ENCODE assay signal across 8 mouse cellular contexts in the genomic region with DNA sequence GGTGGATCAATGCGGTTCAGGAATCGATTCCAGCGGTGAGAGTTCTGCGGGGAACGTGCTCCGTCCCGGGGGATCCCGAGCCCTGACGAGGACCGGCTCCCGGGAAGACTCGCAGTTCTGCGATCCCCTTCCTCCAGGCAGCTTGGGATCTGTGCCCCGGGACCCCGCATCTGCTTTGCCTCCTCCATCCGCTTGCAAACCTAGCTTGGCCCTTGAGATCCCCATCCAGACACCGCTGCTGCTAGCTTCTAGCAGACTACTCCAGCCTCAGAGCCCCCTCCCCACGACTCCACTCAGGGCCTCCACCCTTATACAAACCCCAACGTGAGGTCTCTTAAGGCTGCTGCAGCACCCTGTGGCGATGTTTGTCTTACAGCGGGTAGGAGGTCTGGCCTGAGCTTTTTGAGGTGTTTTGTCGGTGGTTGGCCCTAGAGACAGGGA. TPM values are rescaled to one million over a fixed set of nuclear protein-coding genes. Genes with fewer than 3 reads are reported as not detected.
A peak's percentile ranks its signal among the peaks of the same experiment; 100 is the strongest.
DNase-seq lines count a peak whose midpoint lies in the region; ATAC-seq and TF ChIP-seq lines count a peak whose summit lies in the region.

No protein-coding gene starts in this region.

- ATAC-seq in heart, embryonic 14.5 days (ENCODE audit: insufficient number of reproducible peaks, insufficient read depth, low FRiP score, low read depth), result peak; percentile 1; the same call in 1 of the 2 replicates
- peak; percentile 21 for ATAC-seq in embryonic facial prominence, embryonic 14.5 days (ENCODE audit: low read depth)
- peak; percentile 61 for ATAC-seq in limb, embryonic 11.5 days (ENCODE audit: insufficient number of reproducible peaks, low FRiP score, low TSS enrichment, low read depth)

- H3K9me3 ChIP-seq in heart, embryonic 14.5 days (ENCODE audit: control insufficient read depth, low read length), result no peaks in the 10 kb centered on the region
- H3K9me3 ChIP-seq in embryonic facial prominence, embryonic 14.5 days (ENCODE audit: control insufficient read depth, low read length), result no peaks in the 10 kb centered on the region
- H3K9me3 ChIP-seq in limb, embryonic 11.5 days (ENCODE audit: control insufficient read depth, low read length), result no peaks in the 10 kb centered on the region

- peaks cover 10 to 35% of the 10 kb centered on the region in 2 experiments for H3K4me1 ChIP-seq in heart, embryonic 14.5 days (ENCODE audit: control insufficient read depth in 2 of 2, insufficient read depth in 2 of 2, low read length in 2 of 2)
- peaks cover 35% of the 10 kb centered on the region for H3K4me1 ChIP-seq in embryonic facial prominence, embryonic 14.5 days (ENCODE audit: control insufficient read depth, insufficient read depth, low read length)
- no peaks in the 10 kb centered on the region for H3K4me1 ChIP-seq in limb, embryonic 11.5 days (ENCODE audit: control insufficient read depth, insufficient read depth, low read length)
- peaks cover 10% of the 10 kb centered on the region; the same call in 1 of the 2 replicates for H3K4me1 ChIP-seq in olfactory bulb, adult 2 months (ENCODE audit: control insufficient read depth, insufficient read depth, low read length)

- no peak for TF ChIP-seq CTCF in olfactory bulb, adult 2 months (IDR thresholded peaks at IDR 0.05; ENCODE audit: insufficient read depth, low read depth, low read length)

- peak overlapping the region; percentile 88 to 93 for H3K27ac ChIP-seq in heart, embryonic 14.5 days (replicated peaks in 1 of 2; ENCODE audit: control insufficient read depth in 1 of 2, insufficient read depth in 1 of 2, low read depth in 2 of 2, low read length in 2 of 2)
- peak overlapping the region; percentile 83 for H3K27ac ChIP-seq in embryonic facial prominence, embryonic 14.5 days (replicated peaks; ENCODE audit: low read depth, low read length)
- H3K27ac ChIP-seq in limb, embryonic 11.5 days (replicated peaks; ENCODE audit: low read depth, low read length), result peak overlapping the region; percentile 72
- peak overlapping the region; percentile 36; the same call in 1 of the 2 replicates for H3K27ac ChIP-seq in olfactory bulb, adult 2 months (ENCODE audit: insufficient read depth, low read depth, low read length)

- H3K9ac ChIP-seq in heart, embryonic 14.5 days (ENCODE audit: low read length), result peak overlapping the region; percentile 98
- peak overlapping the region; percentile 90 for H3K9ac ChIP-seq in embryonic facial prominence, embryonic 14.5 days (ENCODE audit: low read depth, low read length)
- peak overlapping the region; percentile 92 for H3K9ac ChIP-seq in limb, embryonic 11.5 days (ENCODE audit: low read length)

- WGBS in heart, embryonic 14.5 days, result 1% methylated on average over 16 of the region's 22 CpGs
- 0% methylated on average over 19 of the region's 22 CpGs for WGBS in embryonic facial prominence, embryonic 14.5 days
- under 1% methylated on average over 22 of the region's 22 CpGs for WGBS in limb, embryonic 11.5 days
- WGBS in olfactory bulb, adult 2 months, result under 1% methylated on average over 22 of the region's 22 CpGs

- TF ChIP-seq POLR2A in olfactory bulb, adult 2 months (IDR thresholded peaks at IDR 0.05; ENCODE audit: insufficient read depth, low read depth, low read length), result no peak

- no peak for DNase-seq in heart, adult 11 months
- DNase-seq in ES-CJ7 (ENCODE audit: low read depth, low spot score), result peak; percentile 47
- DNase-seq in embryonic facial prominence, embryonic 14.5 days (ENCODE audit: low spot score), result peak; percentile 49
- no peak for DNase-seq in limb, embryonic 11.5 days (ENCODE audit: low spot score)
- no peak for DNase-seq in adrenal gland, postnatal 10 days
- no peak for DNase-seq in adrenal gland, postnatal 25 days

- H3K4me2 ChIP-seq in heart, embryonic 14.5 days (ENCODE audit: low read length), result peak overlapping the region; percentile 78
- peak overlapping the region; percentile 83 for H3K4me2 ChIP-seq in embryonic facial prominence, embryonic 14.5 days (ENCODE audit: low read depth, low read length)
- peak overlapping the region; percentile 62 for H3K4me2 ChIP-seq in limb, embryonic 11.5 days (ENCODE audit: low read depth, severe bottlenecking)

- no peaks in the 10 kb centered on the region for H3K27me3 ChIP-seq in heart, embryonic 14.5 days (ENCODE audit: control insufficient read depth, insufficient read depth, low read length)
- H3K27me3 ChIP-seq in embryonic facial prominence, embryonic 14.5 days (replicated peaks; ENCODE audit: control insufficient read depth, insufficient read depth, low read length), result no peaks in the 10 kb centered on the region
- H3K27me3 ChIP-seq in limb, embryonic 11.5 days (ENCODE audit: control insufficient read depth, insufficient read depth, low read length), result no peaks in the 10 kb centered on the region

- H3K4me3 ChIP-seq in heart, embryonic 14.5 days (ENCODE audit: control insufficient read depth in 1 of 2, insufficient read depth in 1 of 2, low read depth in 1 of 2, low read length in 2 of 2), result peak overlapping the region; percentile 92 to 96
- H3K4me3 ChIP-seq in embryonic facial prominence, embryonic 14.5 days (ENCODE audit: low read depth, low read length), result peak overlapping the region; percentile 92
- peak overlapping the region; percentile 80 for H3K4me3 ChIP-seq in limb, embryonic 11.5 days (ENCODE audit: low read depth, low read length)
- peak overlapping the region; percentile 79 for H3K4me3 ChIP-seq in olfactory bulb, adult 2 months (ENCODE audit: insufficient read depth, low read depth, low read length)

- no peaks in the 10 kb centered on the region for H3K36me3 ChIP-seq in heart, embryonic 14.5 days (ENCODE audit: control insufficient read depth, insufficient read depth, low read length)
- no peaks in the 10 kb centered on the region for H3K36me3 ChIP-seq in embryonic facial prominence, embryonic 14.5 days (ENCODE audit: control insufficient read depth, insufficient read depth, low read length)
- H3K36me3 ChIP-seq in limb, embryonic 11.5 days (ENCODE audit: control insufficient read depth, insufficient read depth, low read length), result no peaks in the 10 kb centered on the region

RNA-seq across cellular contexts. Expression of gene Mmd, which starts 0.5 kb away (rescaled TPM):
- polyA plus RNA-seq in heart, embryonic 14.5 days (2014; fragmentation: Nextera tagmentation; extraction: Ambion mirVana), result 68.8 and 71.9 TPM in 2 replicates
- 26.5 and 27.1 TPM in 2 replicates for polyA plus RNA-seq in embryonic facial prominence, embryonic 14.5 days (2014; fragmentation: Nextera tagmentation; extraction: Ambion mirVana)
- polyA plus RNA-seq in limb, embryonic 11.5 days (2014; fragmentation: Nextera tagmentation; extraction: Ambion mirVana), result 35.5 and 36.1 TPM in 2 replicates
- not detected in 2 replicates for polyA plus RNA-seq in olfactory bulb, adult 2 months (2012; ENCODE audit: insufficient read depth, insufficient read length, low replicate concordance, missing spikeins)
- 10 to 100 TPM; 69.2 to 89.2 TPM for total RNA-seq in adrenal gland, postnatal 10 days (2021)
- 63.3 and 69.1 TPM in 2 replicates for total RNA-seq in adrenal gland, postnatal 25 days (2021)

Comparison
In these comparisons a context has a peak if more than half of its experiments do, and no peak if none do; other contexts are left out.
1. ATAC-seq: peak in every context shown above with its lines; median percentile 61 in limb, embryonic 11.5 days; 21 in embryonic facial prominence, embryonic 14.5 days; 1 in heart, embryonic 14.5 days.
2. H3K27ac ChIP-seq: peak in every context shown above with its lines; median percentile 90 in heart, embryonic 14.5 days; 83 in embryonic facial prominence, embryonic 14.5 days; 72 in limb, embryonic 11.5 days; 36 in olfactory bulb, adult 2 months.
3. DNase-seq: peak in ES-CJ7 (single experiment) and embryonic facial prominence, embryonic 14.5 days (single experiment); none in heart, adult 11 months (single experiment), limb, embryonic 11.5 days (single experiment), adrenal gland, postnatal 10 days (single experiment) and adrenal gland, postnatal 25 days (single experiment).
4. Peak in every context shown above with its lines, with median percentiles within 50 percentile points of each other: H3K4me2 ChIP-seq, H3K4me3 ChIP-seq and H3K9ac ChIP-seq.